Mouse (Mus musculus) heart, embryonic 11.5 days (tissue): ENCODE results near the gene Tpm1. TPM values are rescaled to one million over a fixed set of nuclear protein-coding genes. Genes with fewer than 3 reads are reported as not detected.

Source experiments
- ATAC-seq: fragments of 200-750 bp; cut with Nextera tagmentation; replicated peaks from 2 replicates; pipeline ENCODE4 v1.8.0; 2017; ENCODE audit warnings: moderate library complexity; ENCODE audit not compliant: insufficient number of reproducible peaks, low FRiP score, low TSS enrichment
- H3K27ac ChIP-seq: fragments of 300-500 bp; sonication (generic); 2 replicates; pipeline ENCODE4 v1.5.1; 2014; ENCODE audit warnings: mild to moderate bottlenecking, low read depth, low read length
- H3K27me3 ChIP-seq: fragments of 300-500 bp; sonication (generic); 2 replicates; pipeline ENCODE4 v1.6.1; 2014; ENCODE audit warnings: mild to moderate bottlenecking, low read length, mixed read lengths; ENCODE audit not compliant: control insufficient read depth, insufficient read depth
- H3K36me3 ChIP-seq: fragments of 300-500 bp; sonication (generic); 2 replicates; pipeline ENCODE4 v1.6.1; 2014; ENCODE audit warnings: mild to moderate bottlenecking, low read length, moderate library complexity, mixed read lengths; ENCODE audit not compliant: control insufficient read depth, insufficient read depth
- H3K4me1 ChIP-seq: fragments of 300-500 bp; sonication (generic); 2 replicates; pipeline ENCODE4 v1.6.1; 2014; ENCODE audit warnings: low read length; ENCODE audit not compliant: control insufficient read depth, insufficient read depth
- H3K4me2 ChIP-seq: fragments of 300-500 bp; sonication (generic); 2 replicates; pipeline ENCODE4 v1.6.1; 2014; ENCODE audit warnings: mild to moderate bottlenecking, moderate library complexity
- H3K4me3 ChIP-seq: fragments of 300-500 bp; sonication (generic); 2 replicates; pipeline ENCODE4 v1.5.1; 2014; ENCODE audit warnings: low read depth, low read length
- H3K9ac ChIP-seq: fragments of 300-500 bp; sonication (generic); 2 replicates; pipeline ENCODE4 v1.6.1; 2014; ENCODE audit warnings: mild to moderate bottlenecking, low read depth, low read length, moderate library complexity
- H3K9me3 ChIP-seq: fragments of 300-500 bp; sonication (generic); replicated peaks from 2 replicates; pipeline ENCODE4 v1.6.1; 2016; ENCODE audit warnings: low read length; ENCODE audit not compliant: control insufficient read depth
- WGBS: fragments of 180-500 bp; shearing (Covaris S2); extraction: QIAGEN DNeasy Blood & Tissue Kit; methylation state at CpG from one replicate; pipeline ENCODE4 v1.1.7; 2014; ENCODE audit not compliant: insufficient replicate concordance; 5-methylcytosine and 5-hydroxymethylcytosine counted together
- polyA plus RNA-seq: library from polyadenylated mRNA; unstranded; fragments of >200 nt; fragmentation: Nextera tagmentation; extraction: Ambion mirVana; gene quantifications from 2 replicates; pipeline ENCODE4 v1.2.1, GENCODE M21; 2014

Gene Tpm1
- polyA plus RNA-seq, 1 experiment from 2014 or later: 5,093 TPM

- peaks cover 53% of the 10 kb centered on the region for H3K4me1 ChIP-seq
- ATAC-seq: no peak
Observed at GRCm38 (mm10) chr9:67037666-67038065, 11.5 kb downstream of the Tpm1 start.

DNA sequence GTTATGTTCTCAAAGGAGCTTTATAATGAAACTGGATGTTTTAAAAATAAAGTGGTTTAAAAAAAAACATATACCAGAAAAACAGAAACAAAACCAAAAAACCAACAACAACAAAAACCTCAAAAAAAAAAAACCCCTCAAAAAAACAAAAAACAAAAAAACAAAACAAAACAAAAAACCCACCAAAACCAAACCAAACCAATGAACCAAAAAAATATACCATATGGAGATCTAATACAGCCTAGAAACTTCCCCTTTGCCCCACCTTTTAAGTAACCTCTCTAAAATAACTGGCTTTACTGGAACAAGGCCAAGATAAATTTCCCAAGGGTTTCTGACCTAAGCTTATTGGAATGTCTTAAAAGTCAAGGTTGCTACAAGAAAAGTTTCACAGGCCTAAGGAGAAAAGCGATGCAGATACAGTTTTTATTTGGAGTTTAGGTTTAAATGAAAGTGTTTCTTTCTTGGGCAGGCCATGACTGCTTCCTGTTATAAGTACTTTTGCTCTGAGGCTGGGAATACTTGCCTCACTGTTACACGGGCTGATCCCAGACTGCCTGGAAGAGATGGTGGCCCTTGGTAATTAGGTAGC, 12.6 kb downstream of the Tpm1 start:
- 51% methylated on average over 2 of the region's 2 CpGs for WGBS
- ATAC-seq: no peak
- peaks cover 66% of the 10 kb centered on the region for H3K36me3 ChIP-seq
- peaks cover 3% of the 10 kb centered on the region; the same call in 1 of the 2 replicates for H3K9me3 ChIP-seq
- no peaks in the 10 kb centered on the region for H3K27me3 ChIP-seq
- no peak overlapping the region for H3K9ac ChIP-seq
- peaks cover 45% of the 10 kb centered on the region for H3K4me1 ChIP-seq
- no peak overlapping the region for H3K4me2 ChIP-seq
- no peak overlapping the region for H3K4me3 ChIP-seq
- peak overlapping the region; percentile 50; the same call in 1 of the 2 replicates for H3K27ac ChIP-seq

More at GRCm38 (mm10) chr9:67037666-67038065, 11.5 kb downstream of the Tpm1 start:
- WGBS: 69% methylated on average over 4 of the region's 4 CpGs
- H3K27me3 ChIP-seq: no peaks in the 10 kb centered on the region
- no peak overlapping the region for H3K4me2 ChIP-seq
- no peak overlapping the region for H3K4me3 ChIP-seq
- H3K27ac ChIP-seq: peak overlapping the region; percentile 42; the same call in 1 of the 2 replicates
- H3K9me3 ChIP-seq: peaks cover 3% of the 10 kb centered on the region; the same call in 1 of the 2 replicates
- peaks cover 57% of the 10 kb centered on the region for H3K36me3 ChIP-seq
- H3K9ac ChIP-seq: no peak overlapping the region

DNA sequence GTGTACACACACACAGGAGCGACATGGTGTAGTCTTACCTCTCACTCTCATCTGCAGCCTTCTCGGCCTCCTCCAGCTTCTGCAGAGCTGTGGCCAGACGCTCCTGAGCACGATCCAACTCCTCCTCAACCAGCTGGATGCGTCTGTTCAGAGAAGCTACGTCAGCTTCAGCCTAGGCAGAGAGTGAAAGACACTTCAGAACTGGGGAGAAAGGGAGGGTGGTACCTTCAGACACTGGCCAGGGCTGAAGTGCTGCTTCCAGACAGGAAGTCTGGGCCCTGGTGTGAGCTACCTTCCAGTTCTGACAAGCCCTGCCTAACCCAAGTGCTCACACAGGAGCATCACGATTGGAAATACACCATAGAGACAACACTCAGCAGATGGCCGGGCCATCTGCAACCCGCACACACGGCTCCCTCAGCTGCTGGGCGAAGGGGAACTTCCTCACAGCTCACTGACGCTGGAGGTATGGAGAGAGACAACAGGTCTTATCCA, 13.2 kb downstream of the Tpm1 start:
- ATAC-seq: no peak
- H3K36me3 ChIP-seq: peaks cover 64% of the 10 kb centered on the region

DNA sequence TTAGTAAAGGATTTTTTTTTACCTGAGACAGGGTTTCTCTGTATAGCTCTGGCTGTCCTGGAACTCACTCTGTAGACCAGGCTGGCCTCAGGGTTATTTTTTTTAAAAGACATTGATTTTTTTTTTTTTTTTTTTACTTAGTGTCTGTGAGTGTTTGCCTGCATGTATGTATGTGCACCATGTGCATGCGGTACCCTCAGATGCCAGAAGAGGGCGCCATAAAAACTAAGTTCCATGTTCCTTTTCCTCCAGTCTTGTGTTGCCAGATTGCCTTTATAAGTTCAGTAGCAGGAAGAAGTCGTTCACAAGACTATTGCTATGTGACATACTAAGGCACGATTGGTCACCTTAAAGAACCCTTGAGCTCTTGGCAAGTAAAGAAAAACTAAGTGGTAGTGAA, 14.5 kb downstream of the Tpm1 start:
- Histone ChIP-seq H3K27ac (no peak overlapping the region), H3K9ac (no peak overlapping the region), H3K4me3 (no peak overlapping the region), H3K27me3 (no peaks in the 10 kb centered on the region), H3K36me3 (peaks cover 70% of the 10 kb centered on the region), H3K4me2 (no peak overlapping the region), H3K4me1 (peaks cover 27% of the 10 kb centered on the region), H3K9me3 (peaks cover 3% of the 10 kb centered on the region; the same call in 1 of the 2 replicates)
- 86% methylated on average over 4 of the region's 4 CpGs for WGBS
- no peak for ATAC-seq

More for the DNA sequence above, 13.2 kb downstream of the Tpm1 start:
- Histone ChIP-seq H3K4me2 (no peak overlapping the region), H3K9me3 (peaks cover 3% of the 10 kb centered on the region; the same call in 1 of the 2 replicates), H3K4me3 (no peak overlapping the region), H3K27ac (peak overlapping the region; percentile 50; the same call in 1 of the 2 replicates), H3K27me3 (no peaks in the 10 kb centered on the region), H3K9ac (no peak overlapping the region), H3K4me1 (peaks cover 38% of the 10 kb centered on the region)
- 74% methylated on average over 12 of the region's 12 CpGs for WGBS

- Histone ChIP-seq H3K4me1 (peaks cover 19% of the 10 kb centered on the region), H3K9me3 (peaks cover 3% of the 10 kb centered on the region; the same call in 1 of the 2 replicates), H3K36me3 (peaks cover 68% of the 10 kb centered on the region), H3K4me3 (no peak overlapping the region), H3K27ac (0 out of 2 replicates have a peak overlapping the region, but pooled peaks have one; percentile 1), H3K4me2 (no peak overlapping the region), H3K27me3 (no peaks in the 10 kb centered on the region), H3K9ac (no peak overlapping the region)
- 86% methylated on average over 10 of the region's 10 CpGs for WGBS
- ATAC-seq: no peak
Observed at GRCm38 (mm10) chr9:67033016-67033415, 16.2 kb downstream of the Tpm1 start.

GRCm38 (mm10) chr9:67032611-67033010, 16.6 kb downstream of the Tpm1 start:
- no peak overlapping the region for H3K9ac ChIP-seq
- no peak for ATAC-seq
- no peak overlapping the region for H3K4me2 ChIP-seq
- no peak overlapping the region for H3K27ac ChIP-seq
- 90% methylated on average over 15 of the region's 15 CpGs for WGBS
- peaks cover 3% of the 10 kb centered on the region; the same call in 1 of the 2 replicates for H3K9me3 ChIP-seq
- no peak overlapping the region for H3K4me3 ChIP-seq
- peaks cover 17% of the 10 kb centered on the region for H3K4me1 ChIP-seq
- H3K36me3 ChIP-seq: peaks cover 64% of the 10 kb centered on the region
- no peaks in the 10 kb centered on the region for H3K27me3 ChIP-seq

- peaks cover 22% of the 10 kb centered on the region for H3K4me1 ChIP-seq
- peaks cover 43% of the 10 kb centered on the region for H3K36me3 ChIP-seq
- WGBS: 76% methylated on average over 13 of the region's 13 CpGs
Observed at GRCm38 (mm10) chr9:67029518-67029917, 19.7 kb downstream of the Tpm1 start.

GRCm38 (mm10) chr9:67028929-67029328, 20.3 kb downstream of the Tpm1 start:
- no peaks in the 10 kb centered on the region for H3K27me3 ChIP-seq
- H3K9ac ChIP-seq: no peak overlapping the region
- no peak for ATAC-seq
- peaks cover 22% of the 10 kb centered on the region for H3K4me1 ChIP-seq
- 68% methylated on average over 4 of the region's 4 CpGs for WGBS
- no peak overlapping the region for H3K4me2 ChIP-seq
- H3K27ac ChIP-seq: peak overlapping the region; percentile 12; the same call in 1 of the 2 replicates
- no peaks in the 10 kb centered on the region for H3K9me3 ChIP-seq
- H3K4me3 ChIP-seq: no peak overlapping the region
- peaks cover 37% of the 10 kb centered on the region for H3K36me3 ChIP-seq

More at GRCm38 (mm10) chr9:67029518-67029917, 19.7 kb downstream of the Tpm1 start:
- Histone ChIP-seq H3K27me3 (no peaks in the 10 kb centered on the region), H3K9ac (no peak overlapping the region), H3K4me3 (no peak overlapping the region), H3K9me3 (no peaks in the 10 kb centered on the region), H3K27ac (no peak overlapping the region), H3K4me2 (no peak overlapping the region)
- no peak for ATAC-seq
